In the genomic region with DNA sequence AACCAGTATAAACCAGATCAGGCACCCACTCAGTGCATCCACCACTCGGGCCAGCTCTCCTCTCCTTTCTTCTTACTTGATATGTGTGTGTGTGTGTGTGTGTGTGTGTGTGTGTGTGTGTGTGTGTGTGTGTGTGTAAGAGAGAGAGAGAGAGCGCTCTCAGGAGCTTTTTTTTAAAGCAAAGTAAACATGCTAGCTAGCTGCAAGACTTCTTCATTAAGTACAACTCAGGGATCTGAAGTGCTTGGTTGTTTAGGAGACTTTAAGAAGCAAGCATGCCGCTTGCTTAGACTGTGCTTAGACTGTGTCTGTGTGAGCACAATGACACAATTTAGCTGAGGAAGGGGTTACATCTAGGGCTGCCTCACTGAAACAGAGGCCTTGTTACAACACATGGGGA, we compare ENCODE assay signal across 13 mouse cellular contexts. TPM values are rescaled to one million over a fixed set of nuclear protein-coding genes. Genes with fewer than 3 reads are reported as not detected.
"Had no signal": no experiment of that assay in that cellular context is flagged by ENCODE, and none has a peak within 500 bp of the region (broad histone marks: within the 10 kb centered on the region; RNA-seq: fewer than 3 reads in every experiment).

No protein-coding gene starts in this region.

- H3K4me1 ChIP-seq: hindbrain, embryonic 12.5 days; kidney, embryonic 15.5 days; midbrain, embryonic 10.5 days; neural tube, embryonic 15.5 days had no signal

- H3K4me2 ChIP-seq: hindbrain, embryonic 12.5 days; kidney, embryonic 15.5 days; neural tube, embryonic 15.5 days had no signal

- H3K4me3 ChIP-seq: hindbrain, embryonic 12.5 days; kidney, embryonic 15.5 days; midbrain, embryonic 10.5 days; myocyte; neural tube, embryonic 15.5 days had no signal

- H3K27me3 ChIP-seq: hindbrain, embryonic 12.5 days; kidney, embryonic 15.5 days; neural tube, embryonic 15.5 days had no signal

- H3K36me3 ChIP-seq: neural tube, embryonic 15.5 days had no signal

- H3K9ac ChIP-seq: hindbrain, embryonic 12.5 days; kidney, embryonic 15.5 days; liver, embryonic 14.5 days; neural tube, embryonic 15.5 days had no signal

- H3K9me3 ChIP-seq: hindbrain, embryonic 12.5 days; kidney, embryonic 15.5 days; midbrain, embryonic 10.5 days; neural tube, embryonic 15.5 days had no signal

- ATAC-seq: hindbrain, postnatal 0 days had no signal

- DNase-seq: kidney, adult 2 months; kidney, postnatal 14 days; left cerebral cortex, postnatal 4 days; lung, postnatal 4 days; midbrain, embryonic 14.5 days; thymus, postnatal 36 days had no signal

- H3K27ac ChIP-seq: hindbrain, embryonic 12.5 days; hindbrain, postnatal 0 days; kidney, embryonic 15.5 days; liver, embryonic 14.5 days; midbrain, embryonic 10.5 days; neural tube, embryonic 15.5 days had no signal

RNA-seq across cellular contexts. Expression of a gene that starts 12.9 kb away (rescaled TPM):
- polyA plus RNA-seq: myocyte had no signal
